Mouse (Mus musculus): Measurements from ENCODE around the gene Ugt1a9.

DNA sequence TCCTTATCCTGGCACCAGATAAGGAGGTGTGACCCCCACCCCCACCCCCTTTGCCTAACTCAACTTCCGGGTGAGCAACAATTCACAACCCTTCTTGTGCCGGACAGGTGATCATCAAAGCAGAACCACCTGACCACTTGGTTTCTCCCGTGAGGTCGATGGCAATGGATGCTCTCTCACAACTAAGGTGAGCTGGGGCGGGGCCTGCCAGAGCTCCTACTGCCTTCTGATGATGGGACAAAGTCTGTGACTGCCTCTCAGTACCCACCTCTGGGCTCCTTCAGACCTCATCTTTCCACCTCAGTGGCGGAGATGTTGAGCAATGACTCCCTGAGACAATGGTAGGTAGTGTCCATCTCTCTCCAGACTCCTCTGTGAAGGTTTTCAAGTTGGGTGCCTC, 175.3 kb downstream of the Ugt1a9 start:
- TF ChIP-seq CTCF (IDR thresholded peaks at IDR 0.05; ENCODE audit: low read depth, low read length), result no peak
- TF ChIP-seq EP300 (IDR thresholded peaks at IDR 0.05; ENCODE audit: insufficient read depth, low read depth, low read length), result no peak
- TF ChIP-seq POLR2A (IDR thresholded peaks at IDR 0.05; ENCODE audit: insufficient read depth, low read length), result no peak

Measured in ES-Bruce4 (cell line).